Comparison of ENCODE assay signal across 24 mouse cellular contexts in genomic region chr13:55335701-55336100, GRCm38 (mm10). TPM values are rescaled to one million over a fixed set of nuclear protein-coding genes. Genes with fewer than 3 reads are reported as not detected.
"Had no signal": no experiment of that assay in that cellular context is flagged by ENCODE, and none has a peak within 500 bp of the region (broad histone marks: within the 10 kb centered on the region; RNA-seq: fewer than 3 reads in every experiment).

No protein-coding gene starts in this region.

- DNase-seq: gastrocnemius, adult 2 months; gastrocnemius, postnatal 10 days; gastrocnemius, postnatal 25 days; heart, adult 11 months; heart, adult 2 months; heart, postnatal 14 days; heart, postnatal 36 days; kidney, adult 18-20 months; kidney, adult 8-10 months; kidney, postnatal 10 days; kidney, postnatal 25 days; kidney, postnatal 4 days; liver; liver, embryonic 13.5 days had no signal

- H3K9me3 ChIP-seq: heart, embryonic 13.5 days; heart, embryonic 15.5 days; hindbrain, embryonic 13.5 days; hindbrain, embryonic 15.5 days; limb, embryonic 10.5 days; limb, embryonic 12.5 days; liver, embryonic 13.5 days; liver, embryonic 15.5 days had no signal

- H3K27me3 ChIP-seq: heart, embryonic 15.5 days; hindbrain, embryonic 13.5 days; hindbrain, embryonic 15.5 days; limb, embryonic 12.5 days; liver, embryonic 13.5 days had no signal

- H3K36me3 ChIP-seq: heart, embryonic 13.5 days; heart, embryonic 15.5 days; hindbrain, embryonic 13.5 days; hindbrain, embryonic 15.5 days; limb, embryonic 10.5 days; limb, embryonic 12.5 days; liver, embryonic 13.5 days; liver, embryonic 15.5 days had no signal

- H3K27ac ChIP-seq: gastrocnemius, adult 2 months; heart, adult 2 months; heart, embryonic 13.5 days; heart, embryonic 15.5 days; hindbrain, embryonic 13.5 days; hindbrain, embryonic 15.5 days; hindbrain, postnatal 0 days; layer of hippocampus, adult 2 months; left cerebral cortex, adult 2 months; limb, embryonic 10.5 days; limb, embryonic 12.5 days; liver, embryonic 13.5 days; liver, embryonic 15.5 days had no signal

- H3K9ac ChIP-seq: heart, embryonic 13.5 days; heart, embryonic 15.5 days; hindbrain, embryonic 13.5 days; hindbrain, embryonic 15.5 days; limb, embryonic 12.5 days; liver, embryonic 13.5 days; liver, embryonic 15.5 days had no signal

- H3K4me3 ChIP-seq: gastrocnemius, adult 2 months; heart, adult 2 months; heart, embryonic 13.5 days; heart, embryonic 15.5 days; hindbrain, embryonic 13.5 days; hindbrain, embryonic 15.5 days; layer of hippocampus, adult 2 months; left cerebral cortex, adult 2 months; limb, embryonic 10.5 days; limb, embryonic 12.5 days; liver, embryonic 13.5 days; liver, embryonic 15.5 days had no signal

RNA-seq across cellular contexts. Expression of gene Mxd3, which starts 6.1 kb away (rescaled TPM):
- total RNA-seq: gastrocnemius, adult 2 months; heart, adult 2 months had no signal
